Mouse (Mus musculus) kidney, embryonic 14.5 days (tissue): ENCODE measurements around the gene Ostm1. TPM values are rescaled to one million over a fixed set of nuclear protein-coding genes. Genes with fewer than 3 reads are reported as not detected.

Source experiments
- ATAC-seq: fragments of 200-750 bp; cut with Nextera tagmentation; 2 replicates; pipeline ENCODE4 v1.8.0; 2017; ENCODE audit warnings: moderate number of reproducible peaks, mild to moderate bottlenecking, moderate TSS enrichment, moderate library complexity; ENCODE audit not compliant: low FRiP score, low TSS enrichment
- H3K27ac ChIP-seq: fragments of 300-500 bp; sonication (generic); 2 replicates; pipeline ENCODE4 v1.5.1; 2014; ENCODE audit warnings: low read depth, mild to moderate bottlenecking, low read length, moderate library complexity, mixed read lengths
- H3K27me3 ChIP-seq: fragments of 300-500 bp; sonication (generic); 2 replicates; pipeline ENCODE4 v1.6.1; 2014; ENCODE audit warnings: mild to moderate bottlenecking, low read length; ENCODE audit not compliant: control insufficient read depth, insufficient read depth
- H3K36me3 ChIP-seq: fragments of 300-500 bp; sonication (generic); 2 replicates; pipeline ENCODE4 v1.6.1; 2014; ENCODE audit warnings: low read length, mixed read lengths; ENCODE audit not compliant: control insufficient read depth, insufficient read depth
- H3K4me1 ChIP-seq: fragments of 300-500 bp; sonication (generic); 2 replicates; pipeline ENCODE4 v1.6.1; 2014; ENCODE audit warnings: low read length, mixed read lengths; ENCODE audit not compliant: control insufficient read depth, insufficient read depth
- H3K4me2 ChIP-seq: fragments of 300-500 bp; sonication (generic); replicated peaks from 2 replicates; pipeline ENCODE4 v1.6.1; 2014; ENCODE audit warnings: low read depth, mild to moderate bottlenecking, low read length
- H3K4me3 ChIP-seq: fragments of 300-500 bp; sonication (generic); 2 replicates; pipeline ENCODE4 v1.5.1; 2014; ENCODE audit warnings: mild to moderate bottlenecking, low read length
- H3K9ac ChIP-seq: fragments of 300-500 bp; sonication (generic); 2 replicates; pipeline ENCODE4 v1.6.1; 2014; ENCODE audit warnings: low read depth, mild to moderate bottlenecking, low read length, moderate library complexity
- H3K9me3 ChIP-seq: fragments of 300-500 bp; sonication (generic); 2 replicates; pipeline ENCODE4 v1.6.1; 2016; ENCODE audit warnings: low read length; ENCODE audit not compliant: control insufficient read depth
- WGBS: fragments of 180-500 bp; shearing (Covaris S2); extraction: QIAGEN DNeasy Blood & Tissue Kit; methylation state at CpG from one replicate; pipeline ENCODE4 v1.1.7; 2014; 5-methylcytosine and 5-hydroxymethylcytosine counted together
- polyA plus RNA-seq: library from polyadenylated mRNA; unstranded; fragments of >200 nt; fragmentation: Nextera tagmentation; extraction: Ambion mirVana; gene quantifications from 2 replicates; pipeline ENCODE4 v1.2.1, GENCODE M21; 2014

Ostm1 gene
- polyA plus RNA-seq, 1 experiment from 2014 or later = 12.9 TPM

DNA sequence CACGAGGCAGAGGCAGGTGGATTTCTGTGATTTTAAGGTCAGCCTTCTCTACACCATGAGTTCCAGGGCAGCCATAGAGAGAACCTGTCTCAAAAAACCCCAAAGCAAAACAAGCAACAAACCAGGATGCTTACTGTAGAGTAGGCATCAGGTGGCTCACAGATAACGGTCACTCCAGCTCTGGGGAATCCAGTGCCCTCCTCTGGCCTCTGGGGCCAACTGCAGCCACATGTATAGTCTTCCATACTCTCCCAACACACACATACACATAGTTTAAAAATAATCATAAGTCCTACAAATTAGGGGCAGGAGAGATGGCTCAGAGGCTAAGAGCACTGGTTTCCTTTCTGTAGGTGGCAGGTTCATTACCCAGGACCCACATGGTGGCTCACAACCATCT, 109.9 kb downstream of the Ostm1 start:
- no peaks in the 10 kb centered on the region for H3K36me3 ChIP-seq
- no peak overlapping the region for H3K27ac ChIP-seq
- no peaks in the 10 kb centered on the region for H3K9me3 ChIP-seq
- H3K4me3 ChIP-seq = no peak overlapping the region
- H3K27me3 ChIP-seq = no peaks in the 10 kb centered on the region
- 0 out of 2 replicates have a peak, but pooled peaks cover 5% of the 10 kb centered on the region for H3K4me1 ChIP-seq
- no peak overlapping the region for H3K9ac ChIP-seq
- 66% methylated on average over 2 of the region's 2 CpGs for WGBS
- no peak for ATAC-seq
- H3K4me2 ChIP-seq = no peak overlapping the region

DNA sequence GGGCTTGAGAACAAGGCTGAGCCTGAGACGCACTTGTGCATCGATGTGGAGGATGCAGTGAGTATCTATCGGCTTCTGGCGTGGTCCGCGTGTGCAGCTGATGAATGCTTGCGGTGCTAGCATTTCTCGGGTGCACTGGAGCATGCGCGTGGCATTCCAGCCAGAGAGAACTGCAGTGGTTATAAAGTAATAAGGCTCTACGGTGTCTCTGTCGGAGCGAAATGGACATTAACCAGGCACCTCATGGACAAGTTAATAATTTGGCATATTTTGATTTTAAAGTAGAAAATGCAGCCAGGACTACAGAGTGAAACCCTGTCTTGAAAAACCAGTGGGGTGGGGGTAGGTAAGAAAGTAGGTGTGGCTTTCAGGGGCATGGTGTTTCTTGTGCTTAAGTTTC, 112.7 kb downstream of the Ostm1 start:
- H3K9me3 ChIP-seq = no peaks in the 10 kb centered on the region
- H3K27ac ChIP-seq = no peak overlapping the region
- 0 out of 2 replicates have a peak overlapping the region, but pooled peaks have one; percentile 2 for H3K4me2 ChIP-seq
- no peak overlapping the region for H3K4me3 ChIP-seq
- no peaks in the 10 kb centered on the region for H3K27me3 ChIP-seq
- no peaks in the 10 kb centered on the region for H3K36me3 ChIP-seq
- no peak overlapping the region for H3K9ac ChIP-seq
- WGBS = 63% methylated on average over 13 of the region's 13 CpGs
- H3K4me1 ChIP-seq = 0 out of 2 replicates have a peak, but pooled peaks cover 5% of the 10 kb centered on the region
- ATAC-seq = no peak; the same call in 1 of the 2 replicates

DNA sequence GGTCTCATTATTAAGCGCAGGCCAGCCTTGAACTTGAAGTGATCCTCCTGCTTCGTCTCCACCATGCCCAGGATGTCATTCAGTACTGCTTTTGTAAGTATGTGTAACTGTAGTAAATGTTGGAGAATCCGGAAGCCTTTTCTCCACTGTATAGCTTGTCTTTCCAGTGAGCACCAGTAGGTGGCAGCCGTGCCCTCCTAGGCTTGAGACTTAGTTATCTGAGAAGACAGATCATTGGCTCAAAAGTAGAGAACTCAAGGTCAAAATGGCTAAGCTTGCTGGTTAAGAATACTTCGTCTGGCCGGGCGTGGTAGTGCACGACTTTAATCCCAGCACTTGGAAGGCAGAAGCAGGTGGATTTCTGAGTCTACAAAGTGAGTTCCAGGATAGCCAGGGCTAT, 113.4 kb downstream of the Ostm1 start:
- no peaks in the 10 kb centered on the region for H3K9me3 ChIP-seq
- no peak overlapping the region for H3K4me2 ChIP-seq
- no peak overlapping the region for H3K4me3 ChIP-seq
- H3K36me3 ChIP-seq = no peaks in the 10 kb centered on the region
- H3K9ac ChIP-seq = no peak overlapping the region
- 0 out of 2 replicates have a peak, but pooled peaks cover 5% of the 10 kb centered on the region for H3K4me1 ChIP-seq
- H3K27me3 ChIP-seq = no peaks in the 10 kb centered on the region
- WGBS = 26% methylated on average over 8 of the region's 8 CpGs
- no peak for ATAC-seq
- H3K27ac ChIP-seq = no peak overlapping the region

DNA sequence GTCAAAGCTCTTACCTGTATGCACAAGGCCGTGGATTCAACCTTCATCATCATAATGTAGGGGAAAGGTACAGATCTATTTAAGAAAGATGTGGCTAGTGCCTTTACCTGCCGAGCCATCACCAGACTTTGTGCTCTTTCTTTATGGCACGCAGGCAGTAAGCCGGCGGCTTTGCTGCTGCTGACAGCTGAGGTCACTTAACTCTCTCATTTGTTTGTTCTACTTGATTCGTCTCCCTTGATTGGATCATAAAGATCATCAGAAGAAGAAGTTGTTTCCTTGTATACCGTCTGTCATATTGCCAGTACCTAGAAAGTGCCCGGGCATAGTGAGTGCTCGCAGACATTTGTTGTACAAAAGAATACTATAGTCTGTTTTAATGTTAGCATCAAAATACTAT, 114.8 kb downstream of the Ostm1 start:
- Histone ChIP-seq H3K4me3 (no peak overlapping the region), H3K4me2 (no peak overlapping the region), H3K4me1 (0 out of 2 replicates have a peak, but pooled peaks cover 5% of the 10 kb centered on the region), H3K27me3 (no peaks in the 10 kb centered on the region), H3K27ac (no peak overlapping the region), H3K9ac (no peak overlapping the region), H3K9me3 (no peaks in the 10 kb centered on the region), H3K36me3 (no peaks in the 10 kb centered on the region)
- WGBS = 82% methylated on average over 9 of the region's 9 CpGs
- ATAC-seq = no peak

DNA sequence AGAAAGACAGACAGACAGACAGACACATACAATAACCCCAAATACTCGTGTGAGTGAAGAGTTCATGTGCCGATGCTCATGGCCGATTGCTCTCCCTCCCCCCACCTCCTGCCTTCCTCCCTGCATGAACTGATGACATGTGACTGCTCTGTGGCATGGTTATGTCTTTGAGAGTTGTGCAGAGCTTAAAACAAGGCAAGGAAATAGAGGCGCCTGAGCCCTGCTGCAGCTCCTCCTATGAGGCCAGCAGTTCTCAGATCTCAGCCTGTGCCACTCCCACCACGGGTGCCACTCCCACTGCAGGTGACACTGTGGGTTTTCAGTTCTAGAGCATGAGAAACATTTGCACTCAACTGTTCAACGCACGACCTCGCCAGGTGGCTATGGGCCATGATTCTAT, 115.4 kb downstream of the Ostm1 start:
- Histone ChIP-seq H3K27me3 (no peaks in the 10 kb centered on the region), H3K4me1 (0 out of 2 replicates have a peak, but pooled peaks cover 5% of the 10 kb centered on the region), H3K4me2 (no peak overlapping the region), H3K36me3 (no peaks in the 10 kb centered on the region), H3K27ac (no peak overlapping the region), H3K9me3 (no peaks in the 10 kb centered on the region), H3K4me3 (no peak overlapping the region), H3K9ac (no peak overlapping the region)
- 89% methylated on average over 8 of the region's 8 CpGs for WGBS
- no peak for ATAC-seq

DNA sequence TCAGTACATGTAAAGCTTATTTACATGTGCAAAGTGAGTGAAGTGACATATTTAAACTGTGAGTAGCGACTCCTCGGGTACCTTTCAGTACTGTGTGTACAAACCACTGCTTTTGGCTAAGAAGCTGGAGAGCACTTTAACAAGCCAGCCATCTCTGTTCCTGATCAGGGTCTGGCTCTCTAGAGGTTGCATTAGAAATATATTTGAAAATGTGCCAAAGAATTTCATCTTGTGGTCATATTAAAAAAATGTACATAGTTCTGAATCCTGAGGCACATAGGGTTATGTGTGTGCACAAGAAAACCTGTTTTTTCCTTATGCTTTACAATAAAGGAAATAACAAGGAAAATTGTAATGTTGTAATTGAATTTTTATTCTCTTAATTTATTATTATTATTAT, 118.5 kb downstream of the Ostm1 start:
- Histone ChIP-seq H3K4me2 (no peak overlapping the region), H3K4me3 (no peak overlapping the region), H3K9me3 (no peaks in the 10 kb centered on the region), H3K9ac (no peak overlapping the region), H3K4me1 (no peaks in the 10 kb centered on the region), H3K27me3 (no peaks in the 10 kb centered on the region), H3K36me3 (no peaks in the 10 kb centered on the region), H3K27ac (no peak overlapping the region)
- 95% methylated on average over 2 of the region's 2 CpGs for WGBS
- no peak for ATAC-seq

DNA sequence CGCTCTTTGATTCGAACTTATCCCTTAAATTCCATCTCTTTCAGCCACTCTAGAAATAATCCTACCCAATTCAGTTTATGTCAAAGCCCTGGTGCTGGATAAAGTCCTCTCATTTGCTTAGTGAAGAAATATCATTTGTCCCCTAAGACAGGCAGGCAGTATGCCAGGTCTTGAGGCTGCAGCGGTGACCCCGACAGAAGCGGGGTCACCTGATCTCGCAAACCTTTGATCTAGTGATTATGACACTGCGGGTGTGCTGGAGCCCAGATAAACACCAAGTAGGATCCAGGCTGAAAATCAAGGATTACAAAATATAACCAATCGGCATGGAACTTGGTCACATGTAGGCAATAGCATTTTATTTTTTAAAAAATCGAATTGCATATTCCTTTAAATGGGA, 131.1 kb downstream of the Ostm1 start:
- Histone ChIP-seq H3K9me3 (0 out of 2 replicates have a peak, but pooled peaks cover 2% of the 10 kb centered on the region), H3K4me1 (no peaks in the 10 kb centered on the region), H3K27me3 (peaks cover 5% of the 10 kb centered on the region; the same call in 1 of the 2 replicates), H3K27ac (no peak overlapping the region), H3K4me2 (peak overlapping the region; percentile 32; the same call in 1 of the 2 replicates), H3K9ac (no peak overlapping the region), H3K4me3 (no peak overlapping the region), H3K36me3 (no peaks in the 10 kb centered on the region)
- ATAC-seq = no peak
- WGBS = 10% methylated on average over 9 of the region's 9 CpGs

DNA sequence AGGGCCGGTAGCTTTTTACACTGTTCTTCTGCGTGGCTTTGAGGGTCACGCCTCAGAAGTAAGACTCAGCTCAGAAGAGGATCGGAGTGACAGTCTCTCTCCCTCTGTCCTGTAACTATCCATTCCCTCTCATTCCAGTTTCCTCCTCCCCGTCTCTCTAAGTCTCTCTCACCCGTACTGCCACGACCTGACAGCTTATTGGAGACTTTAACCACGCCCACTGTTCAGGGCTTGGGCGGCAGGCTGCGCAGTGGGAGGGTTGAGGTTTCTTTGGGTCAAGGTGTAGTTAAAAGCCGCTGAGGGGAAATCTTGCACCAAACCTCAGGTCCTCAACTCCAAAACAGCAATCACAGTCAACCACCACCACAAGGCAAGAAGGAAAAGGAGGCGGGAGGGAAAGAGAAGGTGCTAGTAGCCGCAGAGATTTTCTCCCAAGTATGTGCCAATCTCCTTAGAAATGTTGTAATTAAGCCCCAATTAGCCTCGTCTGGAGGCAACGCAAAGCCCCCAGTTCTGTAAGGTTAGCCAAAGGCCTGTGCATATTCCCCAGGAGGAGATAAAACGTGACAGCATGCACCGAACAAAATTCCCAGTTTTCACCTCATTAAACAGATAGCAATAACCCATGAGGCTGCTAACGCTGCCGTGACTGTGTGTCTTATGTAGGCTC, 131.9 kb downstream of the Ostm1 start:
- WGBS = 5% methylated on average over 19 of the region's 19 CpGs
- Histone ChIP-seq H3K4me1 (no peaks in the 10 kb centered on the region), H3K27me3 (peaks cover 5% of the 10 kb centered on the region; the same call in 1 of the 2 replicates), H3K4me3 (peak overlapping the region; percentile 7; the same call in 1 of the 2 replicates), H3K36me3 (no peaks in the 10 kb centered on the region), H3K4me2 (peak overlapping the region; percentile 32), H3K9ac (no peak overlapping the region), H3K9me3 (no peaks in the 10 kb centered on the region), H3K27ac (no peak overlapping the region)
- ATAC-seq = no peak

DNA sequence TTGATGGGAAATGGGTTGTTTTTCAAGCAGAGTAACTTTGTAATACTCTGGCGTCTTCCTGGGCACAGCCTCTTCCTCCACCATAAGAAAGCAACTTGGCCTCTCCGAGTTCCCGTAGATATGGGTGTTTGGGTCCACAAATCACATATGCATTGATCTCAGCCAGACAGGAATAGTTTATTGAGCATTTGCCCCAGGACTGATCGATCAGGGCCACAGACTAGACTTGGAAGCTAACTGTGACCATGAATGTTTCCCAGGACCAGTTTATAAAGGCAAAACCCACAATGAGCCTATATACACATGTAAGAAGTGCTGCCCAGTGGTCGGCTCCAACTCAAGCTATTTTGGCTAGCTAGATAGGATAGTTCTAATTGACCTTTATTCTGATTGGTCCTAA, 138.5 kb downstream of the Ostm1 start:
- Histone ChIP-seq H3K36me3 (no peaks in the 10 kb centered on the region), H3K4me1 (no peaks in the 10 kb centered on the region), H3K9ac (no peak overlapping the region), H3K27me3 (no peaks in the 10 kb centered on the region), H3K27ac (no peak overlapping the region), H3K4me2 (no peak overlapping the region), H3K9me3 (no peaks in the 10 kb centered on the region), H3K4me3 (no peak overlapping the region)
- no peak for ATAC-seq
- 87% methylated on average over 5 of the region's 5 CpGs for WGBS
